Mouse (Mus musculus): ENCODE measurements around the gene Sacm1l.

Sacm1l gene

DNA sequence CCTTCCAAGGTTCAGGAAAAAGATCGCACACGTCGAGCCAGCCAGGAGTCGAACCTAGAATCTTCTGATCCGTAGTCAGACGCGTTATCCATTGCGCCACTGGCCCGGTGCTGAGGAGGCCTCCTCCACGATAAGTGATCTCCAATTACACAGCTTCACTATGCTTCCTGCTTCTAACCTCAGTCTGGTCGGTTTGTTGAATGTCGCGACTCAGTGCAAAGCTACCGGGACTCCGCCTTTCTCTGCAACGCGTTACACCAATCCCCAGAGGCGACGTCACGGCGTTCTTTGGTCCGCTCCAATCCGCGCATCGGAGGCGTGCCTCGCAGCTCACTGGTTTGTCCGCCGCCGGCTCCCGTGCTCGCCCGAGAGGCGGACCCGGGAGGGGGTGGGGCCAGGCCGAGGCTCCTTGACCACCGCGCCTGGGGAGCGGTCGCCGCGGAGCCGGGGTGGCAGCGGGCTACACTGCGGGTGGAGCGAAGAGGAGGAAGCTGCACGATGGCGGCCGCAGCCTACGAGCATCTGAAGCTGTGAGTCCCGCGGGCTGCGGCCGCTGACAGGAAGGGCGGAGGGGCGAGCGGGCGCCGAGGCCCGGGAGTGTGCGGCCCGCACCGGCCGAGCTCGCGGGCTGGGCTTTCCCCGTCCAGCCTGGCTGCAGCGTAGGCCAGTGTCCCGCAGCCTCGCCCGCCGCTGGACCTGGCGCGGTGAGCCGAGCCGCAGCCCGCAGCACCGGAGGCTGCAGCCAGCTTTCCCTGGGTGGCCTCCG lies at the start of gene Sacm1l:
TSS of gene Sacm1l (plus strand) at position 368 of the 766 bp plus-strand sequence.
- DNase-seq (ENCODE audit: low read depth, low spot score): peak; percentile 100

DNA sequence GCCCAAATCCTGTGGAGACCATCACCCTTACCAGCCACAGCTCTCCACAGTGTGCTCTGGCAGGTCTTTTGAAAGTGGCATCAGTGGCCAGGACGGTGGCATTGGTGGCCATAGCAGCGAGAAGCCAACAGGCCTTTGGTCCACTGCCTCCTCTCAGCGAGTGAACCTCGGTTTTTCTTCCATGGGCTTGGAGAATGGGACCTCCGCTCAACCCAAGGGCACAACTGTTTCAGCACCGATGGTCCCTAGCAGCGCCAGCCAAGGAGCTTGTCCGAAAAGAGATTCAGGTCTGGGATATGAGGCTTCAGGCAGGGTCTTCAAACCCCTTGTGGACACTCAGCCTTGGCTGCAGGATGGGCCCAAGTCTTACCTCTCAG lies 49.7 kb upstream of the Sacm1l start:
- no peak for DNase-seq (ENCODE audit: low read depth, low spot score)

DNA sequence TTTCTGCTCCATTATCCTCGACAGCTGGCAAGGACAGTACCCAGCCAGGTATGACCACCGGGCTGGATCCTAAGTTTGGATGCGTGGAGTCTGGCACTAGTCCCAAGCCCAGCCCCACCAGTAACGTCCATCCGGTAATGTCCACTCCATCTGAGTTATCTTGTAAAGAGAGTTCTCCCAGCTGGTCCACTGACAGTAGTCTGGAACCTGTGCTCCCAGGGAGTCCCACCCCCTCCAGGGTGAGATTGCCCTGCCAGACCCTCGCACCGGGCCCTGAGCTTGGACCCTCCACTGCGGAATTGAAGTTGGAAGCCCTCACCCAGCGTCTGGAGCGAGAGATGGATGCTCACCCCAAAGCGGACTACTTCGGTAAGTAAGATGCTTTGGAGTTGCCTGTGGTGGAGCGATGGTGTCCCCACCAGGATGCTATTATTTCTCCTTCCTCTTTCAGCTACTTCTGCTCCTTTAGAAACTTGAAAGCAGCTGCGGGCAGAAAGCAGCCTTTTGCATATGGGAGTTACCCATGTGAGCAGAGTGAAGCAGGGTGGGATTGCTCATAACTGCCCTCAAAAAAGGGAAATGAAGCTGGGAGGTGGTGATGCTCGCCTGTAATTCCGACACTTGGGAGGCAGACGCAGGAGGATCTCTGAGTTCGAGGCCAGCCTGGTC lies 49.2 kb upstream of the Sacm1l start:
- DNase-seq (ENCODE audit: low read depth, low spot score): no peak

DNA sequence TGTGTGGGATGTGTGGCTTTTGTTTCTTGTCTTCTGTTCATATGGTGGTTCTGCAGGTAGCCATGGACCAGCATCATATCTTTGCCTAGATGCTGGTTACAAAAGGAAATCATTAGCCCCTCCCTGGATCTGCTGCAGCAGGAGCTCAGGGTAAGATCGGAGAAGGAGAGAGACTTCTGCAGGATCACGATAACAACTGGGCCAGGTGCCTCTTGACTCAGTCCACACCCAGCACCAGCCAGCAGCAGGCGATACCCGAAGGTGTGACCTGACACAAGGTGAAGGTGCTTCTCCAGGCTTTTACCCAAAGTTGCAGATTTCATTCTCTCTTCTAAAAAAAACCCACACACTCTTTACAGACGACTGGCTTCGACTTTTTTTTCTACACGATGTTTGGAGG lies 48.4 kb upstream of the Sacm1l start:
- no peak for DNase-seq (ENCODE audit: low read depth, low spot score)

DNA sequence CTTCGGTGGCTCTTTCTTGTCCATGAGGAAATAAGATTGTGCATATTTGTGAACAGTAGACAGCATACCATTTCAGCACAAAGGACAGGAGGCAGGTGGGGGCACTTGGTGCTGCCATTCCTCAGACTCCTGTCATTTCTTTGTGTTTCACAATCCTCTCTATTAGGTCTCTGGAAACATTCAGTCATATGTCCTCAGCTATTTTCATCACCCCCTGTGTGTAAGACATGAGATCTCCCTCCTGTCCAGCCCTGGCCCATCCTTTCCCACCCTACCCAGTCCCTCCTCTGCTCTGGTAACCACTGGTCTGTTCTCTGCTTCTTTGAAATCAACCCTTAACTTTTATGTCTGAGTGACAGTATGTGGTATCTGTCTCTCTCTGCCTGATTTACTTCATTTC lies 46.0 kb upstream of the Sacm1l start:
- DNase-seq (ENCODE audit: low read depth, low spot score): no peak

DNA sequence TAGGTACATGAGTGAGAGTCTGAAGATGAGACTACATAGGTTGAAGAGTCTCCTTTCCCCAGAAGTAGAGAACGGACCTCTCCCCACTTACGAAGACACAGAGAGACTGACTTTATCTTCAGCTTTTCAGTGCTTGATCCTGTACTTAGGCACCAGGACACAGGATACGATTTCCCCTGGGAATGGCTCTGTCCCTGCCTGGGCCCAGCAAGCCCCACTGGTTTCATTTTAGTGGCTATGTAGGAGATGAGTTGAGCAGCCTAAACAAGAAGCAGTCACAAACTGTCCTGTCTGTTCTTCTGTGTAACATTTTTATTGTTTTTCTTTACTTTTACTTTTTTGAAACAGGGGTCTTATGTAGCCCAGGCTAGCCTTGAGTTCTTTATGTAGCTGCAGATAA lies 44.7 kb upstream of the Sacm1l start:
- DNase-seq (ENCODE audit: low read depth, low spot score): no peak

DNA sequence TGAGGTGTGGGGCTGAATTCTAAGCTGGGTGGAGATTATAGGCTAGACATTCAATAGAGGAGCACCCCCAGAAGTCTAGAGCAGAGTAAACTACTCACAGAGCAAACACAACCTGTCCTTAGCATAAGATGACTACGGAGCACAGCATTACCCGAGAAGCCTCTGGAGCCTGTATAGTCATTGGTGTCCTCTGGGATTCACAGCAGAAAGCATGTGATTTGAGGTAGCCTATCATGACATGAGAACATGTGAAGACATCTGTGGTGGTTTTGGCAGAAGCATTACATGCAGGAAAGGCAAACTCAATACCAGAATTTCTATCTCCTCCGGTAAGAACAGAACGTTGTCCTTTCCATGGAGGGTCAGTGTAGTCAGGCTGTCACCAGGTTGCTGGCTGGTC lies 44.0 kb upstream of the Sacm1l start:
- no peak for DNase-seq (ENCODE audit: low read depth, low spot score)

DNA sequence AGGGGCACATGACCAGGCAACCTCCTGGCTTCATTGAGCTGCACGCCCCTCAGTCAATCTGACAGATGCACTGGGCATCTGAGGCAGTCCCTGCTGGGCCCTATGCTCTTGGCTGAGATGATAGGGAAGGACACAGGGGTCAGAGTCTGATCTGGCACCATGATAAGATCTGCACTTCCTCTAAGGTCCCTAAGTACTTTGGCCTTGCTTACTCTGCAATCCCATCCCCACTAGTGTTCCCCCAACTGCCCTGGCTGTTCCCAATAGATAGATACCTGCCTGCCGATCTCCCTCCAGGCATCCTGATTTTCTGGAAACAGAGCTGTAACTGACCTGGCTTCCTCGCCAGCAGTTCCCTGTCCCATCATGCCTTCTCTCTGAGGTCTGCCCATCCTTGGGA lies 42.9 kb upstream of the Sacm1l start:
- no peak for DNase-seq (ENCODE audit: low read depth, low spot score)

DNA sequence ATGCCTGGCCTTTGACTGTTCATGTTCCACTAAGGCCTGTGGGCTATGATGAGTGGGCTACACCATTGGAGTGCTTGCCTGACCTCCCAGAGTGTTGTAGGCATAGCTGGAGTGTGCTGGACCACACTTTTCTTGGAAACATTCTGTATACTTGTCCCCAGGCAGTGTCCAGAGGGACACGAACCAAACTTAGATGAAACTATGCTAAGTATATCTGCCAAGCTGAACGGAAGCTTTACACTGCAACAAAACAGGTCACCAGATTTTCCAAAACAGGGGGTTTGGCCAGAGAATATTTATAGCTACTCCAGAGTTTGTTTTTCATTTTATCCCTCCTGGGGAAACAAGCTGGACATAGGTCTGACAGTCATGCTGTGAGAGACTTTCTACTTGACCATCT lies 40.5 kb upstream of the Sacm1l start:
- DNase-seq (ENCODE audit: low read depth, low spot score): no peak

DNA sequence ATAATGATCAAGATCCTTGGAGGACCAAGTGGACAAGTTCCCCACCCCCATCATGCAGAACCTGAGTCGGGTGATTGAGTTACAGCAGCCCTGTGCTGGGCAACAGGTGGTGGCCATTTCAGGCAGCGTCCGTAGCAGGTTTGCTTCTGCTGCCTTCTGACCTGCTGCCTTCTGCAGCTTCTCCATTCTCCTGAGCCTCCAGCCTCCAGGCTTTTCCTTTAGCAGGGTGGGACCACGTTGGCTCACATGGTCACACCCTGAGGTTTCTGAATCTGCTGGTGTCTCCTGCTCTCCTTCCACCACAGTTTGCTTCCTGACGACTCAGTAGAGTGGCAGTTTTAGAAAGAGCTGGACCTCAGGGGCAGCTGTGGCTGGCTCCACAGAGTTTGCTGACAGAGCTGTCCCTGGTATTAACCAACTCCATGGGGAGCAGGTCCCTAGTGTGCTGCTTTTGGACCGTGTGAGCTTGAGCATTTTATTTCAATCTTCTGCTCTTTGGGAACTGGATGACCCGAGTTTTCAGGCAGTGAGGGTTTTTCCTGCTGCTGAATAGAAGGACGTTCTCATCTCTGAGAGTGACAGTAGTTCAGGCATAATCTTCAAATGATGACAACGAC lies 39.7 kb upstream of the Sacm1l start:
- no peak for DNase-seq (ENCODE audit: low read depth, low spot score)

DNA sequence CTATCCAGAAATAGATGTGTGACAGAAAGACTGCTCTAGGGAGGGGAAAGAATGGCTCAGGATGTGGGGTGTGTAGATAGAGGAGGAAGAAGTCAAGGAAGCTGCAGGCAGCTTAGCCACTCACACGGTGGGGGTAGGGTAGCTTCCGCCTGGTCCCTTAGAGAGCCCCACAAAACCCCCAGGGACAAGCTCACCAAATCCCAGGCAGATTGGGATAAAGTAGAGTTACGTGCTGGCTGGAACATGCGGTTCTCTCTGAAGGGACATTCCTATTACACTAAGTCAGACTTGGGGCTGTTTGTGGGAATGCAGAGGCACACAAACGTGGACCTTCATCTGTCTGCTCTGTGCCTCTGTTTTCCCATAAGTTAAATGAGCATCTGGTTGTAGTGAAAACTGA lies 38.6 kb upstream of the Sacm1l start:
- no peak for DNase-seq (ENCODE audit: low read depth, low spot score)

DNA sequence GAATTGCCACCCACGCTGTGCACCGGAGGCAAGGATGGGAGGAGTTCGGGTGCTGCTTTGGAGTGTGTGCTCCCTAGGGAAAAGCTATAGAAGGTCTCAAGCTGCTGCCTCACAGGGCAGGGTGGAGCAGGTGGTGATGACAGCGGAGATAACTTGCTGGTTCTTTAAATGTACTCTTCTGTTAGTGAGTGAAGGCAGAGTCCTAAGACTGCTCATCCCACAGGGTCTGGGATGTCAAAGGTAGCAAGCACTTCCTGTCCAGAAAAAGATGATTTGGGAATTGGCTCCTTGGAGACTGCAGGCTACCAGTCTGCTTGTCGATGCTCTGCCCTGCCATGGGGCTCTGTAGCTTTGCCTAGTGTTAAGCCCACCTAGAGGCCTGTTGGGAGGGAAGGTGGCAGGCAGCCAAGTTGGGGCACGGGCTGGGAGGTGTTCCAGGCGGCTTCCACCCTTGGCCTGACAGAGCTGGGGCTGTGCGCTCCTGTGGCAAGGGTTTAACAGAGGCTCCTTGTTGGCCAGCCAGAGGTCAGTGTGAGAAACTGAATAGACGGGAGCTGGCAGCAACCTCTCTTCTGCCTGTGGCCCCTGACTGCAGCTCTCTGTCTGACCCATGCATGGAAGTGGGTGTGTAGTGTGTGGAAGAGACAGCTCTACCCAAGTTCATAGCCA lies 37.5 kb upstream of the Sacm1l start:
- DNase-seq (ENCODE audit: low read depth, low spot score): no peak

DNA sequence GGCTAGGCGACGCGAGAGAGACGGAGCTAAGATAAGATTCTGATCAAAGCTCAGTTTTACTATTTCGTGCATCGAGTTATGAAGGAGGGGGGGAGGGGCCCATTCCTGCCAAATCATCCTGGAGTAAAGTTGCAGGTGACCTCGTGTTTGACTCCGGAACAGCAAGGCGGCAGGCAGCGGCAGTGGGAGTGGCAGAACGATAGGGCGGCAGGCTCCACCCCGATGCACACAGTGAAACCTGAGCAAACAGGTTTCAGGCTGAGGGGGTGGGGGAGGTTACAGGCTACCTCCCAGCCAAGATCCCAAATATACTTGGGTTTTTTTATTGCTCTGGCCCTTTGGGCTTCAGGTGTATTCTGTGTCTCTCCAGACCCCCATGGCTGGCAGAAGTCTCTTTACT lies 32.9 kb upstream of the Sacm1l start:
- DNase-seq (ENCODE audit: low read depth, low spot score): peak; percentile 23

DNA sequence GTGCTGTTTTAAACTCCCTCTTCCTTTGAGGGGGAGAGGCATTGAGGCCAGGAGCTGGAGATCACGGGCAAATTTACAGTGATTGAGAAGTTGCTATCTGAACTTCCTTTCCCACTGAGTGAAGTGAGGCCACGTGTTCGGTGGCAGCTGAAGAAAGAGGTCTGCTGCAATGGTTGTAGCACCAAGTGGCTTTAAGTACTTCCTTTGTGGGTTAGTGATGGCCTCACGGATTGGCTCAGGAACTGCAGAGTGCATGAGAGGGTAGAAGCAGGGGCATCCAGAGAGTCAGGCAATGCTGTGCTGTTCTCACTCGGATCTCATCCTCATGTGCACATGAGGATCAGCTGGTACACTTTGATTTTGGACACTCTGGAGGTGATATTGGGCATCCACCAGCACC lies 31.7 kb upstream of the Sacm1l start:
- no peak for DNase-seq (ENCODE audit: low read depth, low spot score)

DNA sequence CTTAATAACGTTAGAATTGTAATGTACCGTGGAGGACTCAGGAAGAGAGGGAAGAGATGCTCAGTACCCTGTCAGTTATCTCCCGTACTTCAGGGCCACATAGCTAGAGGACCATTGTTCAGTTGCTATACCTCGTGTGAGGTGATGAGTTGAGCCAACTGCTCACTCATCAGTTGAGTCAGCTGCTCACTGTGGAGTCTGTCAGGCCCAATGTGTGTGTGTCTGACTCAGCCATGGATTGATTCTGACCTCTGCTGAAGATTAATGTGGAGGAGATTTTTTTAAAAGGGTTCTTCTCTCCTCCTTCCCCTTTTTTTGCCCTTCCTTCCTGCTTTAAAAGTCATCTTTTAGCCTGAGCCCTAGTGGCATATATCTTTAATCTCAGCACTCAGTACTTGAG lies 29.1 kb upstream of the Sacm1l start:
- no peak for DNase-seq (ENCODE audit: low read depth, low spot score)

DNA sequence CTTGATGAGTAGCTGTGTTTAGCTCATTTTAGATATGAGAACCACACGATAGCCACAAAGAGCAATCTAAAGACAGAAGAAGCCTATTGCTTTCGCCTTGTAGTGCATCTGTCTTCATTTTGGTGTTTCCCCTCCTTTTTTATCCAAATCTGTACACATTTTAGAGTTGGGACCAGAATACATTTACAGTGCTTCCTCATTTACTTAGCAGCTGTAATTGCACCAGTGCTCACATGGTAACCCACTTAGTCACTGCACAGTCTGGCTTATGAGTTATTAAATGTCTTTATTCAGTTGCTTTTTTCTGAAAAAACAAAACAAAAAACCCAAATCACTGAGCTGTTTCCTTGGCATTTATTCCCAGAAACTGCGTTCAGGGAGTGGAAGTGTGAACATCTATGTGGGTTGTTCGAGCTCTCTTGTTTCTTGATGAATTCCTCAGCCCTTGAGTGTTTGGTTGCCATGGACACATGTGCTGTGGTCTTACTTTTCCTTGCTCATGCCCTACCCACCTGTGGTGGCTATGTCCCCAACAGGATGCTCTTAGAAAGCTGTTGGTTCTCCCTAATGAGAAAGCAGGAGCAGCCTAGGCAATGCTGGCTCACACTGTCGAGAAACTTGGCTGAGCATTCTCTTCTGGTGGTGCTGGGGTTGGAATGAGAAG lies 26.3 kb upstream of the Sacm1l start:
- no peak for DNase-seq (ENCODE audit: low read depth, low spot score)

DNA sequence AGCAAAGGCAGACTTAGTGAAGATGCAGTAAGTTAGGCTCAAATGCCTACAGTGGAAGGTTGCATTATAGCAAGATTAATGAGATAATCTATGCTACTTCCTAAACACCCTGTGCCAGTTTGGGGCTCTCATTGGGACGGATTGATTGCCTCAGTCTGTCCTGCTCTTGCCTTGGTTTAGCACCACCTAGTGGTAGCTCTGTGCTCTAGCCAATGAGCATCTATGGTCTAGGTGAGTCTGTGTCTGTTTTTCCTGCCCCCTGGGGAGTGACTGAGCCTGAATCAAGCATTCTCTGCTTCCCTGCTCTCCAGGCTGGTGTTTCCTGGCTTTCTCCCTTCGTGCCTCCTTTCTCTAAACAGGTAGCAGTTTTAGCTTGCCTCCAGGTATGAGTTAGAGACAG lies 25.2 kb upstream of the Sacm1l start:
- DNase-seq (ENCODE audit: low read depth, low spot score): peak; percentile 79

DNA sequence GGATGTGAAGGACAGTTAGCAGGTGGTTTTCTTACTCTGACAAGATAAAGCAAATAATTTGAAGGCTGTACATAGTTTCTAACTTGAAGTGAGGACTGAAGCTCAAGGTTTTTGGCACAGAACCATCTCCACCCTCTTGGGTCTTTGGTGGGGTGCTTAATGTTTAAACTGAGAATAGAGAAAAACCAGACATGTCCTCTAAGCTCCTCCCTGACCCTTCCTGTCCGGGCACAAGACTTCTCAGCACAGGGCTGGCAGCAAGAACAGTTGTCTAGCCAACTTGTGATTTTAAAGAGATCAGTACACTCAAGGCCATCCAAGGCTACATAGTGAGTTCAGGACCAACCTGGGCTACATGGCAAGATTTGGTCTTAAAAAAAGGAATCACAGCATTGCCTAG lies 24.0 kb upstream of the Sacm1l start:
- no peak for DNase-seq (ENCODE audit: low read depth, low spot score)

DNA sequence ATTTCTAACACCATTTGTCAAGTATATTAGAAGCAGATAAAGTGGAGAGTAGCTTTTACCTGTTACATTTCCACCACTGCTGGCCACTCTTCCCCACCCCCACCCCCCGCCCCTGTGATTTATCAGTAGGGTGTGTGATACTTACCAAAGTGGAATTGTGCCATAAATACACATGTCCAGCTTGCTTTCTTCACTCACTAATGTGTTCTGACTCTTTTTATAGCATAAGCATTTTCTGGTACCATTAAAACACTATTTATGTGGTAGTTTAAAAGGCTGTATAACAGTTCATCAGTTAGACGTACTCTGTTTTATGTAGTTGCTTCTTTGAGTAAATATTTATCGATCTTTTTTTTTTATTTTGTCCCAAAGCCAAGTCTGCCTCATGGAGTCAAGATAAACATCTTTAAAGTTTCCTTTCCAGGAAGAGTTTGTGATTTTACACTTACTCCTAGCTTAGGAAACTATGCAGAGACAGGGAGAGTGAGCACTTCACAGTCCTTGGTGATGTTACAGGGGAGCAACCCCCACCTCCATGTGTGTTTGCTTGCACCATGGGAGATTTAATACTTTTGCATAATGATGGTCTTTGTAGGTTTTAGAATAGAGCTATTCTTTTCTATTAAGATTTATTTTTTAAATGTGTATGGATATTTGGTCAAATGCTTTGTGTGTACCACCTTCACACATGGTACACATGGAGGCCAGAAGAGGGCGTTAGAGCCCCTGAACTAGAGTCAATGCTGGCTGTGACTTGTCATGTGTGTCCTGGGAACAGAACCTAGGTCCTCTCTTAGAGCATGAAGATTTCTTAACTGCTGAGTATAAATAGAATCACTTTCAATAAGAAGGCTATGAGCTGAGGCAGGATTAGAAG lies 23.1 kb upstream of the Sacm1l start:
- no peak for DNase-seq (ENCODE audit: low read depth, low spot score)

DNA sequence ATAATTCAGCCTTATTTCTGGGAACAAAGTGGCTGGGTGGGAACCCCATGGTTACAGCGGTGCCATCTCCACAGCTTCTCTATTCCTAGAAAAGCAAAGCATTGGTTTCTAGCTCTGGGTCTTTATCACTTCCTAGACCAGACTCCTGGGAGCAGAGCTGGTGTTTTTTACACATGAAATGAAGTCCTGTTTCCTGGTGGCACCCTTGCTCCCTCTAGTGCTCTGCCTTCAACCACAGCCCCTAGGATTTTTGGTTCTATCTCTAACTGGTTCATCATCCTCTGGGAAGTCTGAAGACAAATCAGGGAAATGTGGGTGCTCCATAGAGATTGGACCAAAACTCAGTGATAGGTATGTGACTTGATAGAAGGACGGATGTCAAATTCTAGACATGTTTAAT lies 22.2 kb upstream of the Sacm1l start:
- DNase-seq (ENCODE audit: low read depth, low spot score): no peak

DNA sequence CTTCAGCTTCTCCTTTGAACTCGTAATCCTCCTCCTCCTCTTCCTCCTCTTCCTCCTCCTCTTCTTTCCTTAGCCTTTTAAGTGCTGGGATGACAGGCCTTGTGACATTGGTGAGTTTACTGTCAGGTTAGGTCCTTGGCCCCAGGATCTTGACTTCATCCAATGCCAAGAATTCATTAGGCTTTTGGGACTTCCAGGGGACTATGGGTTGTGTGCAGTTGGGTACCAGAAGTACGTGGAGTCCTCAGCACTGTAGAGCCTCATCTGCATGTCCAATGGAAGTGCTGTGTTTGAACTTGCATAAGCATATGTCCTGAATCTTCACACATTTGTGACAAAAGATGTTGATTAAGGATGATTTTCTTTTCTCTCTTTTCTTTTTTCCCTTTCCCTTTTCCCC lies 20.6 kb upstream of the Sacm1l start:
- DNase-seq (ENCODE audit: low read depth, low spot score): no peak

Measured in mesoderm, embryonic 11.5 days (tissue).